Mouse (Mus musculus): ENCODE measurements at regions not wholly inside any gene's neighbourhood (a gene's known extent, or its start where the extent isn't known, plus 50 kb on each side); places are given as distances from the start of the nearest gene placed in this dataset.

DNA sequence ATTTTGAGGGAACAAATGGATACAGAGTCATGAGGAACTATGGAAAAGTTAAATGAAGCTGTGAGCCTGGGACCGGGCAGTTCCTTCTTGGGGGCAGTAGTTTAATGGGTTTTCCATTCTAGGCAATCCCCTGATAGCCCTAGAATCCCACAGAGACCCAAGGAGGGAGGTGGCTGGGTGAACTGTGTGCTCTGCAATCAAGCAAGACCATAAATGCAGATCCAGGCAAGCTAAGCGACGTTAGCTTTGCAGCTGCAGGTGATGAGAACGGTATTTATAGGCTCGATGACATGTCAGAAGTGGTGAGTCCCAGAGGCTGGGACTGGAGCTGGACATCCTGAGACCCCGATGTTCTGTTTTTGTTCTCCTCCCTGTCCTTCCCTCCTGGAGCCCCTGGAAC lies 108.2 kb downstream of the Zfp36l1 start:
- no peak for TF ChIP-seq GATA4 (IDR thresholded peaks at IDR 0.05; ENCODE audit: insufficient replicate concordance, low read length)

DNA sequence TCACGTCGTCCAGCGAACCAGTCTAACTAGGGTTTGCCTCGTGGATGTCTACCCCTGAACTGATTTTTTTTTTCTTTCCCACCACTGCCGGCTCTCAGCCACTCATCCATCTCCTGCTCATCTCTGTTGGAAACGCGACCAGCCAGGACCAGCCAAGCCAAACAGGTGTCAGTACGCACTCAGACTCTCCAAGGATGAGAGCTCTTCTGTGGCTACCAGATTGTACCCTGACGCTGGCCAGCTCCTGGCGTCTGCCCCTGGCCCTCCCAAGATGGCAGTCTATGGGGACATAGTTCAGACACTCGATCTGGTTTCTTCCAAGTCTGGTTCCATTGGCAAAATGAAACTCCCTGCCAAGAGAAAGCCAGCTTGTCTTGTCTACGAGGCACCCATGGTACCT lies 109.3 kb downstream of the Zfp36l1 start:
- TF ChIP-seq GATA4 (IDR thresholded peaks at IDR 0.05; ENCODE audit: insufficient replicate concordance, low read length) = no peak

GRCm38 (mm10) chr12:80002474-80003125 lies 110.2 kb downstream of the Zfp36l1 start:
- TF ChIP-seq GATA4 (IDR thresholded peaks at IDR 0.05; ENCODE audit: insufficient replicate concordance, low read length) = no peak

DNA sequence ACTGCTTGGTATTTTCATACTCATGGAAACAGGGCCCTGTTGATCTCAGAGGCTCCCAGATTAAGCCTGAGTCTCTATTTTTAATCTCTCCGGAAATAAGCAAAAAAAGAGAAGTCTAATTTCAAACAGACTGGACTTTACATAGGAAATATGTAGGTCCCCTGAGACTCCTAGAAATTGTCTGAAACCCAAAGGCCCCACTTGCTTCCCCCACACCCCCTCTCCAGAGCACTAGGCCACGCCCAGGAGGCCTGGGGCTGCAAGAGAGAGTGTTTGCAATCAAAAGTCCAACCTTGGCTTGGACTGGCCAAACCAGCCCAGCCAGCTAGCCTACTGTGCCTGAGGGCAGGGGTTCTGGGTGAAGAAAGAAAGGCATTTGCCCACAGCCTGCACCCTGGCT lies 111.0 kb downstream of the Zfp36l1 start:
- no peak for TF ChIP-seq GATA4 (IDR thresholded peaks at IDR 0.05; ENCODE audit: insufficient replicate concordance, low read length)

GRCm38 (mm10) chr12:79999868-80000370 lies 112.9 kb downstream of the Zfp36l1 start:
- TF ChIP-seq GATA4 (IDR thresholded peaks at IDR 0.05; ENCODE audit: insufficient replicate concordance, low read length) = no peak

DNA sequence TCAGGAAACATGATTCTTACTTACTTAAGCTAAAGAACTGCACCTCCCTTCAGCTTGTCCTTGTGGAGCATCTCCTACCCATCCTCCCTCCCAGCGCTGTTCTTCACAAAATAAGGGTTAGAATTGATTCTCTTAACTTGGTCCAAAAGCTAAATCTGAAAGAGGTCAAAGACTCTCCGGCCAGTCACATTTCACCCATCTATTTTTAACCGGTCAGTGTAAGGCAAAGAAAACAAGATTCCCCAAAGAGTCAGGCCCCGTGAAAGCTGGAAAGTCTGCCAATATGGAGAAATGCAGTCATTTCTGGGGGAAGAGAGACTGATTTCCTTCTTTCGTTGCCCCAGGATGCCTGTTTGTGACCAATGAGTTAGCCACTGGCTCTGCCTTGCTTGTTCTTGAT lies 114.0 kb downstream of the Zfp36l1 start:
- TF ChIP-seq GATA4 (IDR thresholded peaks at IDR 0.05; ENCODE audit: insufficient replicate concordance, low read length) = no peak

DNA sequence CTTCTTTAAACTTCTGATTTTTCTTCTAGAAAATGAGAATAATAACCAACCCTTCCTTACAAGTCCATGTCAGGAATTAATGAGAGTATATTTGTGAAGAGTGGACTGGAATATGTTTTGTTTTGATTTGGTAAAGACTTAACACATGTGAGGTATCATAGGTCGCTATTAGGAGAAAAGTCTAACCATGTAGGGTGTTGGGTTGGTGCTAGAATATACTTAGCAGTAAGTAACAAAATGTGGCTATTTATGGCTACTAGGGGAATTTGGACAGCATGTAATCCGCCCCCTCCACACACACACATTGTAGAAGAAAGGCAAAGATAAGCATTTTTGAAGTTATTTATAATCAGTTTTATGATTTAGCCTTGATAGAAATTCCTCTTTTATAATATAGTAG lies 114.5 kb downstream of the Zfp36l1 start:
- no peak for TF ChIP-seq GATA4 (IDR thresholded peaks at IDR 0.05; ENCODE audit: insufficient replicate concordance, low read length)

- TF ChIP-seq GATA4 (IDR thresholded peaks at IDR 0.05; ENCODE audit: insufficient replicate concordance, low read length) = no peak
Measured at GRCm38 (mm10) chr12:79997201-79997600, 115.6 kb downstream of the Zfp36l1 start.

- TF ChIP-seq GATA4 (IDR thresholded peaks at IDR 0.05; ENCODE audit: insufficient replicate concordance, low read length) = no peak
Measured at GRCm38 (mm10) chr12:79995521-79996094, 117.2 kb downstream of the Zfp36l1 start.

DNA sequence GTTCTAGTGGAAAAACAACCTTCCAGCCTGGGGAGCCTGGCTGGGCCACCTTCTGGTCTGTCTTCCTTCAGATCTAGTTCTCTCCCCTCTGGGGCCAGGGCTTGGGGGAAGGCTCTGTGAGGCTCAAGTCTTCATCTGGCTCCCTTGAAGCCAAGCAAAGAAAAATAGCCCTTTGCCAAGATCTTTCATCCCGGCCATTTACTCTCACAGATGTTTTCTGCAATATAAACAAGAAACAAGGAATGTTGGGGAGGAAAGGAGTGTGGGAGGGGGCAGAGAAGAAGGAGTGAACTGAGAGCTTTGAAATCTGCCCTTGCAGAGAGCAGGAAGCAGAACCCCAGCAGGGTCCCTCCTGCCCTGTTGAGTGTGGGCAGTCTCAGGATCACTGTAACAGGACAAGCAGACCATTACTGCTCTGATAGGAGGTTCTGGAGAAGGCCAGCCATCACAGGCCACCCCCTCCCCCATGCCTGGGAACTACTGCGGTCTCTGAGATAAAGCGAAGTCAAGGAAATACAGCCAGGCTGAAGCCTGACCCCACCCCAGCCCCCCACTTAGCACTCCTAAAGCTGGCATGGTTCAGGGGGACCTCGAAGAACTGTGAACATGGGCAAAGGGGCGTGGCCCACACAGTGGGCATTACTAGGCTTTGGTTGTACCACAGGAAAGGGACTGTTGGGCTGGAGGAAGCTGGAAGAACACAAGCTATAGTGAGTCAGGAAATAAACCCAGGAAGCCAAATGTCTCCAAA lies 118.8 kb downstream of the Zfp36l1 start:
- no peak; the same call in 1 of the 2 replicates for TF ChIP-seq GATA4 (IDR thresholded peaks at IDR 0.05; ENCODE audit: insufficient replicate concordance, low read length)

GRCm38 (mm10) chr12:79991279-79991678 lies 121.5 kb downstream of the Zfp36l1 start:
- TF ChIP-seq GATA4 (IDR thresholded peaks at IDR 0.05; ENCODE audit: insufficient replicate concordance, low read length) = no peak

GRCm38 (mm10) chr12:79990751-79991150 lies 122.1 kb downstream of the Zfp36l1 start:
- TF ChIP-seq GATA4 (IDR thresholded peaks at IDR 0.05; ENCODE audit: insufficient replicate concordance, low read length) = no peak

- TF ChIP-seq GATA4 (IDR thresholded peaks at IDR 0.05; ENCODE audit: insufficient replicate concordance, low read length) = no peak
Measured at GRCm38 (mm10) chr12:79989582-79990110, 123.2 kb downstream of the Zfp36l1 start.

- TF ChIP-seq GATA4 (IDR thresholded peaks at IDR 0.05; ENCODE audit: insufficient replicate concordance, low read length) = no peak
Measured at GRCm38 (mm10) chr12:79988401-79989358, 124.1 kb downstream of the Zfp36l1 start.

All from liver, adult (tissue).